Mouse (Mus musculus) spleen, postnatal 10 days (tissue): ENCODE measurements around the gene Fscn2.

Source experiments
- DNase-seq, 2 experiments: peaks; one replicate each; pipeline ENCODE4 v3.0.0; 2021 to 2022; ENCODE audit warnings: low spot score in 2 of 2

The Fscn2 gene

DNA sequence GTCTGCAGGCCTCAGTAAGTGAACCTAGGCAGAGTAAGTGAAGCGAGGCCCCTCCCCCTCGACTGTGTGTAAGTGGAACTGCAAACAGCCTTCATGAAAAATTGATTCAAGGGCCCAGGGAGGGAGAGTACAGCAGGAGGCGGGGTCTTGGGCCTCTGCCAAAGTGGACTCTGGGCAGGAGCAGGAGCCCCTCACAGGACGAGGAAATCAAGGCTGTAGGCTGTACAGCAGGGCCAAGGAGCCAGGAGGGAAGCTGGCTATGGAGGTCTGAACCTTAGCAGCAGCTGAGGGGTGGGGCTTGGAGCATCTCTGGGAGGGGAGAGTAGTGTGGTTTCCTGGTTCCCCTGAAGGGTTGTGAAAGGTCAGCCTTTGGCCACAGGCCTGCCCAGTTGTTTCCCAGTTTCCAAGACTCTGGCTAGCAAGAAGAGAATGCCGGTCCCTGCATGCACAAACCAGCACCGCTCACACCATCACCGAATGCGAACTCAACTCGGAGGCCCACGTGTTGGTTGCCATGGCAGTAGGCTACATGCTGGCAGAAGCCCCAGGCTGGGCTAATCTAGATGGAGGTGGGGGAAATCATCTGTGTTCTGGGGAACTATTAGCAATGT is 3.4 kb upstream of the Fscn2 start:
- no peak for DNase-seq

DNA sequence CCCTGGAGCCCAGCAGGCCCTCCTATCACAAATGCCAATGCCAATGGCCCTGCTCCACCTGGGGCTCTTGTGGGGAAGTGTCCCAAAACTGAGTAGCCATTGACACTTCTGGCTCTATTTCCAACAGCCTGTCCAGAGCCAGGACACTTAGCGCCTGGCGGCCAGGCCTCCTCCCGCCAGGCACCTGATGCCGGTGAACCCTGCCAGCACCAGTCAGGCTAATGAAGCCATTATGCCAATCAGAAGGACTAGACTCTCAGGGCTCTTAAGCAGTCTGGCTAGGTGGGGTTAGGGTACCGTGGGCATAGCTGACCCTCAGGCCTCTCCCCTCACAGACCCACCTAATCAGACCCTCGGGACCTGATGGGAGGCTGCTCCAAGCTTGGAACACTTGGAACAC is 1.9 kb upstream of the Fscn2 start:
- no peak for DNase-seq

DNA sequence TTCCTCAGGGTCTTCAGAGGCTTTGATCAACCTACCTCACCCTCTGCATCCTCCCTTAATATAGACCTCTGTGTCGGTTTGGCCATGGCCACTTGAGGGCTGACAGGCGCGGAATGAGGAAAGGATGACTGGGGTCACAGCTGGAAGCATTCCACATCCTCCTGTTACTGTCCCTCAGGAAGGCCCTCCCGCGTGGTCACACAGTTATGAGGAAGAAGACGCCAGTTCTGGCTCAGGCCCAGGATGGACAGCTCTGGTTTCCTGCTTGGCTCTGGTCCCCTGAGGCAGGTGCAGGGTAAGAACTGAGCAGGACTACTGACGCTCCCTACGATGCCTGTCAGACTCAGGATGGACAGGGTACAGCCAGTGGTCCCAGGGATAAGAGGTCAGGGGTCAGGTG is 1.3 kb upstream of the Fscn2 start:
- no peak for DNase-seq

GRCm38 (mm10) chr11:120360755-120361154 is 579 bp upstream of the Fscn2 start:
- DNase-seq, result no peak

- DNase-seq, result no peak
Measured at GRCm38 (mm10) chr11:120362891-120363290, 1.6 kb downstream of the Fscn2 start.

GRCm38 (mm10) chr11:120366443-120367027 is 5.2 kb downstream of the Fscn2 start:
- DNase-seq, result no peak

- DNase-seq, result peak; percentile 57 to 78
Measured at GRCm38 (mm10) chr11:120369656-120370055, 8.3 kb downstream of the Fscn2 start.

GRCm38 (mm10) chr11:120373025-120373424 is 11.7 kb downstream of the Fscn2 start:
- DNase-seq, result no peak

DNA sequence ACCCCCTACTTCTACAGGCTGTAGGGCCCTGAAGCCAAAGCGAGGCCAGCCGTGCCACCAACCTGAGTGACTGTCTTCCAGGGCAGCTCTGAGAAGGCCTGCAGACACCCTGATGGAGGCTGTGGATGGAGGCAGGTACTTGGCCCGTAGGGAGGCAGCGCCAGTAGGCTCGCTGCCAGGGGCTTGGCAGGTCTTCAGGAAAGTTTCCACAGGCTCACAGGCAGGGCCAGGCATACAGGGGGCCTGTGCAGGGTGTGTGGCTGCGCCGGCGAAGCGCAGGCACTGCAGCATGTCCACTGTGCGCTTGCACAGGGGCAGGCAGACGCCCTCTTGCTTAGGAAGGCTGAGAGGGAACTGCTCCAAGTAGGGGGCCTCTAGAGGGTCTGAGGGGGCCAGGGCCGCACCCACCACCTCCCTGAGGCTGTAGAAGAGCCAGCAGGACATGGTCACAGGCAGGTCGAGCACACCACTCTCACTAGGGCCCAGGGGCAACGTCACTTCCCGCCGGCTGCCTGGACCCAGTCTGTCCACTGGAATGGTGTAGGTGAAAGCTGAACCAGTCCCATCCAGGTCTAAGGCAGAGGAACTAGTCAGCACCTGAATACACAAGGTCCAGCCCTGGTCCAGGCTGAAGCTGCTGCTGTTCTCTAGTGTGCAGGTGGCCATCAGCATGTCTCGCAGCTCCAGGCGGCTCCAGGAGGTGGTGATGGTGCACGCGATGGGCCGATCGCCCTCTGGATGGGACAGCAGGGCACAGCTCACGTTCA is 12.7 kb downstream of the Fscn2 start:
- no peak for DNase-seq

DNA sequence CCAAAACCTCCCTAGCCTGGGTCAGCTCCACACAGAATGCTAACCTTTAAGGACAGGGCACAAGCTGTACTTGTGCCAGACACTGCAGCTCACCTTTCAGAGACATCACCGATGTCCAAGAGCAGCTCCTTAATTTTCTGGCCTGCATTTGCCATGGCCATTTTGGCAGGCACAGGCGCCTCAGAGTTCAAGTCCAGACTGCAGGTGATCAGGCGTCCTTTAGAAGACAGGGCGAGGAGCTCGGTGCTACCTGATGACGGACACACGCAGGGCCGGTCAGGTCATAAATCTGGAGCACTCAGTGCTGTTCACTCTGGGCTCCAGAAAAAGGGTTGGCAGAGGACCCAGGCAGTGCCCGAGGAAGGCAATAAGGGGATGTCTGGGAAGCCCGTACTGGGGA is 14.0 kb downstream of the Fscn2 start:
- no peak for DNase-seq

- no peak for DNase-seq
Measured at GRCm38 (mm10) chr11:120376302-120377160, 15.2 kb downstream of the Fscn2 start.

DNA sequence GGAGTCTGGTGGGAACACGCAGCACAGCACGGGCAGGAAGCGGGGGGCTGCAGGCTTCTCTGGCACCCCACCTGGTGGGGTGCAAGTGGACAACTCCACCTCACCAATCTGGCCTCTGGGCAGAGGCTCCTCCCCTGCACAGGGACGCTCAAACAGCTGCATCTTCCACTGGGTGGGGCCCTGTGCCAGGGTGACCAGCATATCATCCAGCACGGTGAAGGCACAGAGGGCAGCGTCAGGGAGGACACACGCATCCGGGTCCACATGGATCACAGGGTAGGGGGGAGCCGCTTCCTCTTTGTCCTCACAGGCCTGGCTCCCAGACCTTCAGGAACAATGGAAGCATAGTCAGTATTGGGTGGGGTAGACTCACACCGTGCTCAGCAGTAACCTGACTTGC is 16.0 kb downstream of the Fscn2 start:
- DNase-seq, result peak in 1 of 2 experiments; percentile 24

DNA sequence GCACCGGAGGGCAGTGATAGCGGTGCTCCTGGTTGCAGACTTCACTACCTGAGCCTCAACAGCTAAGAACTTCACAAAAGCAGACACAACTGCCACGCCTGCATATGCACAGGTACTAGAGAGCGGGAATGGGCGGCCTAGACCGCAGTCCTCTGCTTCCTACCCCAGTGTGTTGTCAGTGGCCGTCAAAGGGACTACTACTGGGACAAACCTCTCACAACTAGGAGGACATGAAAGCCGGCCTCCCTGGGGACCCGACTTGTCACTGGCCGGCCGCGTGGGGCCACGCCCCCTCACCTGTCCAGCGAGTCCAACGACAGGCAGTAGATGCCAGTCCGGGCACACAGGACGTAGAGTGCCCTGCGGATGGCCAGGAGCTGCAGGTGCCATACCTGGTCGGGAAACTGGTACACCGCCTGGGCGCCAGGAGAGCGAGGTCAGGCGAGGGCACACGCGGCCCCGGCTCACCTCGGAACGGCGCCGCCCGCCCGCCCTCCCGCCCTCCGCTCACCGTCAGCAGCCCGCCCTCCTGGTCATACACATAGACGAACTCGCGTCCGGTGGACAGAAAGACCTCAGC is 16.8 kb downstream of the Fscn2 start:
- peak in 1 of 2 experiments; percentile 56 for DNase-seq

GRCm38 (mm10) chr11:120378611-120379540 is 17.5 kb downstream of the Fscn2 start, which contains the start of gene Faap100:
TSS of gene Faap100 (minus strand) at chr11:120378764.
- DNase-seq, result peak; percentile 88 to 91

DNA sequence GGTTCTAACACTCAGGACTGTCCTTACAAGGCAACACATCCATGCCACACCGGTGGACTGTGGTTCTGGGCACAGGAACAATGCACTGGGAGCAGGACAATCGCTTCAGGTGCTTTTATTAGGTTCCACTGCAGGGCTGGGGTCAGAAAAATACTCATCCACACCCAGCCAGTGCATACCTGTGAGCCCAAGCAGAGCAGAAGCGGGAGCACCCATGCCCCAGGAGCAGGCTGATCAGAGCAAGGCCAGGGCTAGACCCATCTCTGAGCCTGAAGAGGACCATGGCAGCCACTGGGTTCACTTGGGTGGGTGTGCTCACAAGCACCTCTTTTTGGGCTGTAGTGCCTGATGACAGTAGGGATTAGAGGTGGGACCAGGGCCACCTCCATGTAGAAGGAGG is 18.9 kb downstream of the Fscn2 start:
- no peak for DNase-seq

- DNase-seq, result no peak
Measured at GRCm38 (mm10) chr11:120381157-120381556, 19.8 kb downstream of the Fscn2 start.

DNA sequence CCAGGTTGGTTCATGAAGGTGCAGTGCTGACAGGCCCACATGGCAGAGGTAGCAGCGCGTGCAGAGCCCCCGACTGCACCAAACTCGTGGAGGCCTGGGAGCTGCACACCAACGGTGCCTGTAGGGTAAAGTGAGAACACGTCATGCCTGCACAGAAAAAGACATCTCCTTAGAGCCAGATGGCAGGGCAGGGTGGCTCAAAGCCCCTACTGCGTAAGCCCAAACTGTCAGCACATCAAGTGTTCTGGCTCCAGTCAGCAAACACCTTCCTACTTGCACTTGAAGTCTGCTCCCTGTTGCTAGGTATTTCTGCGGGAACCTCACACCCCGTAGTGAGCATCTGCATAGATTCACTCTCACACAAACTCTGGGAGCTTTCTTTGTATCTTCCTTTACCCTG is 21.2 kb downstream of the Fscn2 start:
- DNase-seq, result no peak

GRCm38 (mm10) chr11:120386632-120387031 is 25.3 kb downstream of the Fscn2 start:
- no peak for DNase-seq

DNA sequence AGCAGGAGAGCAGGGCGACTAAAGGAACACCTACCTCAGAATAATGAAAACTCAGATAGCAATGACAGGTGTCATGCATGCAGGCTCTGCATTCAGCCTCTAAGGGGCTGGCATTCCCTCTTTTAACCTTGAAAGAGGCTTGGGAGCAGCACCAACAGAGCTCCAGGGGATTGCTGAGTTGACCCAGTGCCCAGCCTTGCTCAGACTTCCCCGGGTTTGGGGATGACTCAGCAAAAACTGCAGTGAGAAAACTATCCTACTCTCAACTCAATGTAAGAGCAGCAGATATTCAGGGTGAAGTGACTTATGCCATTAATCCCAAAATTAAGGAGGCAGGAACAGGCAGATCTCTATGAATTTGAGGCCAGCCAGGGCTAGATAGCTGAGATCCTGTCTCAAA is 25.8 kb downstream of the Fscn2 start:
- DNase-seq, result no peak

- no peak for DNase-seq
Measured at GRCm38 (mm10) chr11:120388580-120388979, 27.2 kb downstream of the Fscn2 start.

GRCm38 (mm10) chr11:120395661-120396060 is 34.3 kb downstream of the Fscn2 start:
- no peak for DNase-seq
